Mouse (Mus musculus) brown adipose tissue, adult 24 weeks (tissue): ENCODE data around the gene Pde6b. TPM values are rescaled to one million over a fixed set of nuclear protein-coding genes. Genes with fewer than 3 reads are reported as not detected.
A peak's percentile ranks its signal among the peaks of the same experiment; 100 is the strongest.

ENCODE experiments used
- H3K27ac ChIP-seq: fragments of 200-500 bp; replicated peaks from 2 replicates; pipeline ENCODE4 v1.5.1; 2012; ENCODE audit warnings: low read depth, mild to moderate bottlenecking, low read length
- H3K4me1 ChIP-seq: fragments of 200-500 bp; 2 replicates; pipeline ENCODE4 v1.6.1; 2012; ENCODE audit warnings: low read length, mixed read lengths; ENCODE audit not compliant: control insufficient read depth, insufficient read depth, insufficient read length
- H3K4me3 ChIP-seq: fragments of 200-500 bp; 2 replicates; pipeline ENCODE4 v1.5.1; 2012; ENCODE audit warnings: low read depth, mild to moderate bottlenecking, low read length, moderate library complexity; ENCODE audit not compliant: insufficient read depth
- polyA plus RNA-seq: library from polyadenylated mRNA; stranded (reverse); fragments of >200 nt; gene quantifications from 2 replicates; pipeline ENCODE4 v1.2.4, GENCODE M21; 2012; ENCODE audit not compliant: missing spikeins, insufficient read depth, insufficient read length

The Pde6b gene
- polyA plus RNA-seq, 1 experiment, result not detected

- peak within 1 kb of the TSS; percentile 92 for H3K4me3 ChIP-seq
- H3K4me1 ChIP-seq, result no peaks in the 10 kb centered on the region; the same call in 1 of the 2 replicates
- H3K27ac ChIP-seq, result peak within 1 kb of the TSS; percentile 97
Measured at GRCm38 (mm10) chr5:108433804-108434587, 45.8 kb downstream of the Pde6b start, which contains the start of gene Atp5k. Gene Atp5k (minus strand): TSS chr5:108434448.

- no peaks in the 10 kb centered on the region; the same call in 1 of the 2 replicates for H3K4me1 ChIP-seq
- H3K4me3 ChIP-seq, result no peak overlapping the region
- no peak overlapping the region for H3K27ac ChIP-seq
Measured at GRCm38 (mm10) chr5:108436101-108436500, 47.9 kb downstream of the Pde6b start.

- H3K27ac ChIP-seq, result no peak overlapping the region
- peaks cover 6% of the 10 kb centered on the region; the same call in 1 of the 2 replicates for H3K4me1 ChIP-seq
- no peak overlapping the region for H3K4me3 ChIP-seq
Measured at GRCm38 (mm10) chr5:108446973-108447372, 58.8 kb downstream of the Pde6b start.

- Histone ChIP-seq H3K4me3 (peak overlapping the region; percentile 65), H3K4me1 (peaks cover 6% of the 10 kb centered on the region; the same call in 1 of the 2 replicates), H3K27ac (no peak overlapping the region)
Measured at GRCm38 (mm10) chr5:108447857-108448256, 59.7 kb downstream of the Pde6b start.

GRCm38 (mm10) chr5:108448785-108449668 is 60.8 kb downstream of the Pde6b start, which contains the start of gene Mfsd7a:
Gene Mfsd7a (minus strand): TSS chr5:108448891.
- peak within 1 kb of the TSS; percentile 46; the same call in 1 of the 2 replicates for H3K27ac ChIP-seq
- peaks cover 6% of the 10 kb centered on the region; the same call in 1 of the 2 replicates for H3K4me1 ChIP-seq
- H3K4me3 ChIP-seq, result peak within 1 kb of the TSS; percentile 65

GRCm38 (mm10) chr5:108450837-108451540 is 62.8 kb downstream of the Pde6b start:
- H3K27ac ChIP-seq, result no peak overlapping the region
- no peak overlapping the region for H3K4me3 ChIP-seq
- H3K4me1 ChIP-seq, result peaks cover 6% of the 10 kb centered on the region; the same call in 1 of the 2 replicates

GRCm38 (mm10) chr5:108451611-108452010 is 63.4 kb downstream of the Pde6b start:
- Histone ChIP-seq H3K4me3 (no peak overlapping the region), H3K27ac (no peak overlapping the region), H3K4me1 (peaks cover 6% of the 10 kb centered on the region; the same call in 1 of the 2 replicates)

- peaks cover 6% of the 10 kb centered on the region; the same call in 1 of the 2 replicates for H3K4me1 ChIP-seq
- H3K4me3 ChIP-seq, result no peak overlapping the region
- H3K27ac ChIP-seq, result no peak overlapping the region
Measured at GRCm38 (mm10) chr5:108452422-108452821, 64.2 kb downstream of the Pde6b start.

- H3K27ac ChIP-seq, result no peak overlapping the region
- peaks cover 4% of the 10 kb centered on the region; the same call in 1 of the 2 replicates for H3K4me1 ChIP-seq
- no peak overlapping the region for H3K4me3 ChIP-seq
Measured at GRCm38 (mm10) chr5:108454094-108454493, 65.9 kb downstream of the Pde6b start.

GRCm38 (mm10) chr5:108458706-108459105 is 70.5 kb downstream of the Pde6b start:
- Histone ChIP-seq H3K27ac (no peak overlapping the region), H3K4me3 (no peak overlapping the region), H3K4me1 (peaks cover 14% of the 10 kb centered on the region)

GRCm38 (mm10) chr5:108460461-108460860 is 72.3 kb downstream of the Pde6b start:
- H3K27ac ChIP-seq, result no peak overlapping the region
- peaks cover 16% of the 10 kb centered on the region for H3K4me1 ChIP-seq
- peak overlapping the region; percentile 92 for H3K4me3 ChIP-seq

- Histone ChIP-seq H3K27ac (peak within 1 kb of the TSS; percentile 51), H3K4me3 (peak within 1 kb of the TSS; percentile 92), H3K4me1 (peaks cover 21% of the 10 kb centered on the region)
Measured at GRCm38 (mm10) chr5:108461082-108462065, 73.2 kb downstream of the Pde6b start, which contains the start of gene Pcgf3. Gene Pcgf3 (plus strand): TSS chr5:108461232.

GRCm38 (mm10) chr5:108462446-108462845 is 74.3 kb downstream of the Pde6b start:
- Histone ChIP-seq H3K4me3 (peak overlapping the region; percentile 92), H3K27ac (peak overlapping the region; percentile 51), H3K4me1 (peaks cover 23% of the 10 kb centered on the region)
